Mouse (Mus musculus) lung, postnatal 0 days (tissue): ENCODE data around the gene Tgif1.

Experiments used
- CTCF ChIP-seq: IDR thresholded peaks from 2 replicates; pipeline ENCODE4 v1.5.1; 2016; ENCODE audit warnings: antibody characterized with exemption, mild to moderate bottlenecking
- EP300 ChIP-seq: IDR thresholded peaks from 2 replicates; pipeline ENCODE4 v1.6.1; 2016; ENCODE audit warnings: antibody characterized with exemption, mild to moderate bottlenecking, control low read depth

GRCm38 (mm10) chr17:70829943-70830715 lies 23.2 kb downstream of the Tgif1 start:
- TF ChIP-seq EP300 (no peak), CTCF (no peak)
